Mouse (Mus musculus) CH12.LX (cell line): ENCODE measurements at regions not wholly inside any gene's neighbourhood (a gene's known extent, or its start where the extent isn't known, plus 50 kb on each side); places are given as distances from the start of the nearest gene placed in this dataset.

ENCODE experiments used
- DNase-seq: peaks from one replicate; pipeline ENCODE4 v3.0.0-alpha.2; 2013; ENCODE audit errors: extremely low read depth
- H3K27ac ChIP-seq: 2 replicates; pipeline ENCODE4 v1.5.1; 2012; ENCODE audit warnings: low read depth, mild to moderate bottlenecking, control low read depth, moderate library complexity; ENCODE audit not compliant: insufficient read depth
- H3K27me3 ChIP-seq: replicated peaks from 2 replicates; pipeline ENCODE3; 2012; ENCODE audit warnings: inconsistent platforms
- H3K36me3 ChIP-seq, 2 experiments: replicated peaks in 1 of 2; 2 replicates each; pipeline versions ENCODE3 to v1.6.1; 2012; ENCODE audit warnings: inconsistent platforms in 1 of 2, low read length in 1 of 2, mild to moderate bottlenecking in 1 of 2, mixed read lengths in 1 of 2, moderate library complexity in 1 of 2; ENCODE audit not compliant: control insufficient read depth in 1 of 2, insufficient read depth in 1 of 2
- H3K4me1 ChIP-seq, 2 experiments: 2 replicates each; pipeline ENCODE4 v1.6.1; 2012; ENCODE audit warnings: inconsistent platforms in 1 of 2, moderate library complexity in 1 of 2; ENCODE audit not compliant: insufficient read depth in 2 of 2, control insufficient read depth in 1 of 2
- H3K4me2 ChIP-seq: 2 replicates; pipeline ENCODE4 v1.6.1; 2012; ENCODE audit warnings: low read depth, mild to moderate bottlenecking, control low read depth; ENCODE audit not compliant: poor library complexity, insufficient read depth, severe bottlenecking
- H3K4me3 ChIP-seq, 3 experiments: fragments of 150-350 bp in 1 of 3; sonication (generic) in 1 of 3; replicated peaks in 1 of 3; 2 replicates each; pipeline versions ENCODE3 to v1.5.1; 2011 to 2012; ENCODE audit warnings: low read depth in 2 of 3, low read length in 2 of 3, mild to moderate bottlenecking in 2 of 3, moderate library complexity in 2 of 3, control low read depth in 1 of 3, improper control_type of control experiment in 1 of 3, inconsistent platforms in 1 of 3, mixed read lengths in 1 of 3; ENCODE audit not compliant: poor library complexity in 1 of 3
- H3K79me2 ChIP-seq: replicated peaks from 2 replicates; pipeline ENCODE4 v1.6.1; 2012; ENCODE audit warnings: mild to moderate bottlenecking, moderate library complexity; ENCODE audit not compliant: control insufficient read depth, poor library complexity, insufficient read depth, severe bottlenecking; ENCODE audit errors: extremely low read depth
- H3K9ac ChIP-seq: 2 replicates; pipeline ENCODE4 v1.6.1; 2012; ENCODE audit warnings: low read depth, mild to moderate bottlenecking, control low read depth, moderate library complexity; ENCODE audit not compliant: insufficient read depth
- H3K9me3 ChIP-seq: replicated peaks from 2 replicates; pipeline ENCODE3; 2012; ENCODE audit warnings: low read length, inconsistent platforms, mixed read lengths
- CHD1 ChIP-seq: IDR thresholded peaks from 2 replicates; pipeline ENCODE4 v1.6.1; 2012; ENCODE audit warnings: low read depth, low read length, improper control_type of control experiment, inconsistent platforms
- CHD2 ChIP-seq: IDR thresholded peaks from 2 replicates; pipeline ENCODE4 v1.6.1; 2011; ENCODE audit warnings: low read length, improper control_type of control experiment
- ELF1 ChIP-seq: IDR thresholded peaks from 2 replicates; pipeline ENCODE4 v1.6.1; 2014; ENCODE audit warnings: low read depth, mild to moderate bottlenecking, inconsistent platforms, low read length, improper control_type of control experiment
- ETS1 ChIP-seq: conservative IDR thresholded peaks from 2 replicates; pipeline ENCODE4 v1.6.1; 2012; ENCODE audit warnings: low read depth, mild to moderate bottlenecking, inconsistent platforms, low read length, improper control_type of control experiment, moderate library complexity
- GABPA ChIP-seq: IDR thresholded peaks from 2 replicates; pipeline ENCODE4 v1.6.1; 2012; ENCODE audit warnings: low read depth, low read length, improper control_type of control experiment, inconsistent platforms; ENCODE audit not compliant: insufficient replicate concordance
- JUN ChIP-seq: IDR thresholded peaks from 2 replicates; pipeline ENCODE4 v1.6.1; 2011; ENCODE audit warnings: low read depth, mild to moderate bottlenecking, low read length, improper control_type of control experiment, moderate library complexity; ENCODE audit not compliant: insufficient read depth
- MAFK ChIP-seq: IDR thresholded peaks from 2 replicates; pipeline ENCODE4 v1.6.1; 2011; ENCODE audit warnings: low read length, improper control_type of control experiment; ENCODE audit not compliant: insufficient replicate concordance
- MYC ChIP-seq: IDR thresholded peaks from 2 replicates; pipeline ENCODE4 v1.6.1; 2011; ENCODE audit warnings: low read depth, mild to moderate bottlenecking, improper control_type of control experiment, low read length
- NRF1 ChIP-seq: IDR thresholded peaks from 2 replicates; pipeline ENCODE4 v1.6.1; 2014; ENCODE audit warnings: low read depth, mild to moderate bottlenecking, inconsistent platforms, low read length, improper control_type of control experiment, moderate library complexity
- POLR2AphosphoS2 ChIP-seq: IDR thresholded peaks from 2 replicates; pipeline ENCODE4 v1.6.1; 2011; ENCODE audit warnings: low read depth, low read length, improper control_type of control experiment
- RAD21 ChIP-seq: IDR thresholded peaks from 2 replicates; pipeline ENCODE4 v1.6.1; 2011; ENCODE audit warnings: low read depth, mild to moderate bottlenecking, low read length, improper control_type of control experiment, moderate library complexity
- RCOR1 ChIP-seq: conservative IDR thresholded peaks from 2 replicates; pipeline ENCODE4 v1.6.1; 2012; ENCODE audit warnings: low read depth, mild to moderate bottlenecking, inconsistent platforms, low read length, improper control_type of control experiment
- SIN3A ChIP-seq: IDR thresholded peaks from 2 replicates; pipeline ENCODE4 v1.6.1; 2012; ENCODE audit warnings: low read length, improper control_type of control experiment, inconsistent platforms
- TBP ChIP-seq: conservative IDR thresholded peaks from 2 replicates; pipeline ENCODE4 v1.6.1; 2011; ENCODE audit warnings: low read depth, low read length, improper control_type of control experiment
- TCF12 ChIP-seq: IDR thresholded peaks from 2 replicates; pipeline ENCODE4 v1.6.1; 2014; ENCODE audit warnings: low read depth, mild to moderate bottlenecking, inconsistent platforms, low read length, improper control_type of control experiment
- UBTF ChIP-seq: IDR thresholded peaks from 2 replicates; pipeline ENCODE4 v1.6.1; 2012; ENCODE audit warnings: low read depth, mild to moderate bottlenecking, inconsistent platforms, low read length, improper control_type of control experiment, moderate library complexity
- USF1 ChIP-seq: IDR thresholded peaks from 2 replicates; pipeline ENCODE4 v1.6.1; 2014; ENCODE audit warnings: low read depth, mild to moderate bottlenecking, inconsistent platforms, low read length, improper control_type of control experiment
- USF2 ChIP-seq: conservative IDR thresholded peaks from 2 replicates; pipeline ENCODE4 v1.6.1; 2011; ENCODE audit warnings: low read depth, low read length, improper control_type of control experiment
- ZMIZ1 ChIP-seq: IDR thresholded peaks from 2 replicates; pipeline ENCODE4 v1.6.1; 2012; ENCODE audit warnings: low read depth, mild to moderate bottlenecking, inconsistent platforms, low read length, improper control_type of control experiment
- dilution Hi-C: fragments of 300-500 bp; cut with MboI; formaldehyde crosslinking; loops from 2 replicates; pipeline ENCODE4 v1.14.3; 2020; ENCODE audit warnings: low sequenced_read_pairs; ENCODE audit not compliant: extremely low pct_unique_long_range_greater_than_20kb, extremely low pct_ligation_motif_present
- in situ Hi-C: fragments of 300-500 bp; cut with MboI; formaldehyde crosslinking; loops from 3 replicates; pipeline ENCODE4 v1.14.3; 2019; ENCODE audit warnings: low sequenced_read_pairs, low pct_ligation_motif_present, low pct_unique_long_range_greater_than_20kb, mixed read lengths

GRCm38 (mm10) chr16:62981821-62982220, 127.7 kb downstream of the Pros1 start:
- H3K27ac ChIP-seq = no peak overlapping the region
- H3K4me1 ChIP-seq = no peaks in the 10 kb centered on the region
- no peak overlapping the region for H3K4me3 ChIP-seq
- H3K79me2 ChIP-seq = no peaks in the 10 kb centered on the region
- H3K36me3 ChIP-seq = no peaks in the 10 kb centered on the region
- no peak for DNase-seq
- TF ChIP-seq USF1 (no peak), RCOR1 (no peak), ZMIZ1 (no peak), JUN (no peak), SIN3A (no peak), RAD21 (no peak), GABPA (no peak), ETS1 (no peak), CHD1 (no peak), CHD2 (no peak), TCF12 (no peak), UBTF (no peak), USF2 (no peak), NRF1 (no peak)
- H3K9ac ChIP-seq = no peak overlapping the region
- H3K27me3 ChIP-seq = no peaks in the 10 kb centered on the region
- H3K4me2 ChIP-seq = no peak overlapping the region
- no peaks in the 10 kb centered on the region for H3K9me3 ChIP-seq
- dilution Hi-C loops (no loop called here), in situ Hi-C loops (no loop called here)

- dilution Hi-C loops (no loop called here), in situ Hi-C loops (no loop called here)
- H3K27ac ChIP-seq = no peak overlapping the region
- no peak overlapping the region for H3K4me2 ChIP-seq
- no peak for DNase-seq
- no peaks in the 10 kb centered on the region for H3K79me2 ChIP-seq
- no peaks in the 10 kb centered on the region for H3K4me1 ChIP-seq
- no peaks in the 10 kb centered on the region for H3K27me3 ChIP-seq
- no peak overlapping the region for H3K9ac ChIP-seq
- TF ChIP-seq CHD1 (no peak), ELF1 (no peak), USF2 (no peak), SIN3A (no peak), POLR2AphosphoS2 (no peak), MAFK (no peak), TBP (no peak), UBTF (no peak), RAD21 (no peak), MYC (no peak)
- no peaks in the 10 kb centered on the region for H3K9me3 ChIP-seq
- no peak overlapping the region for H3K4me3 ChIP-seq
- H3K36me3 ChIP-seq = no peaks in the 10 kb centered on the region
These were observed 128.5 kb downstream of the Pros1 start for GRCm38 (mm10) chr16:62982558-62982957.
